Mouse (Mus musculus): ENCODE data around the gene Dolk. TPM values are rescaled to one million over a fixed set of nuclear protein-coding genes. Genes with fewer than 3 reads are reported as not detected.

Gene Dolk
- polyA plus RNA-seq, 1 experiment from 2014 or later: 45.8 TPM

DNA sequence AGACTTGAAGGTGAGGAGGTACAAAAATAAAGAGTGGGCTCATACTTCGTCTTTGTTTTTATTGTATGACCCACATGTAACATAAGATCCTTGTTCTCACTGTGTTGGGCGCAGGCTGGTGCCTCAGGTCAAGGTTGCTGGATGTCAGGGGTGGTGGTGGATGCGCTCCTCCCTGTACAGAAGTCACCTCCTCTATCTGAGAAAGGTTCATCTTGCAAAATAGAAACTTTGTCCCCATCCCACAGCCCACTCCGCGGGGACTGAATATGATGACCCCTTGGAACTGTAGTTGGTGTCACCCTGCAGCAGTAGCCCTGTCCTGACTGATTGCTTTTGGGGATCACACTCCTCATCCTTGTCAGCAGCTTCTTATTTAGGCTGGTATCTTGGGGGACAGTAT is 39.1 kb downstream of the Dolk start:
- no peak for ATAC-seq
- 95% methylated on average over 5 of the region's 5 CpGs for WGBS
- H3K9me3 ChIP-seq (ENCODE audit: control insufficient read depth, low read length): no peaks in the 10 kb centered on the region
- H3K36me3 ChIP-seq (ENCODE audit: control insufficient read depth, insufficient read depth, low read length): peaks cover 6% of the 10 kb centered on the region; the same call in 1 of the 2 replicates
- H3K4me3 ChIP-seq (ENCODE audit: low read length): no peak overlapping the region
- peaks cover 6% of the 10 kb centered on the region; the same call in 1 of the 2 replicates for H3K4me1 ChIP-seq (ENCODE audit: control insufficient read depth, insufficient read depth, low read depth, low read length)
- H3K4me2 ChIP-seq (ENCODE audit: low read length): no peak overlapping the region
- H3K27ac ChIP-seq (ENCODE audit: low read depth, low read length): no peak overlapping the region
- H3K27me3 ChIP-seq (replicated peaks; ENCODE audit: control insufficient read depth, insufficient read depth, low read length): no peaks in the 10 kb centered on the region
- no peak overlapping the region for H3K9ac ChIP-seq (ENCODE audit: low read depth, low read length)

DNA sequence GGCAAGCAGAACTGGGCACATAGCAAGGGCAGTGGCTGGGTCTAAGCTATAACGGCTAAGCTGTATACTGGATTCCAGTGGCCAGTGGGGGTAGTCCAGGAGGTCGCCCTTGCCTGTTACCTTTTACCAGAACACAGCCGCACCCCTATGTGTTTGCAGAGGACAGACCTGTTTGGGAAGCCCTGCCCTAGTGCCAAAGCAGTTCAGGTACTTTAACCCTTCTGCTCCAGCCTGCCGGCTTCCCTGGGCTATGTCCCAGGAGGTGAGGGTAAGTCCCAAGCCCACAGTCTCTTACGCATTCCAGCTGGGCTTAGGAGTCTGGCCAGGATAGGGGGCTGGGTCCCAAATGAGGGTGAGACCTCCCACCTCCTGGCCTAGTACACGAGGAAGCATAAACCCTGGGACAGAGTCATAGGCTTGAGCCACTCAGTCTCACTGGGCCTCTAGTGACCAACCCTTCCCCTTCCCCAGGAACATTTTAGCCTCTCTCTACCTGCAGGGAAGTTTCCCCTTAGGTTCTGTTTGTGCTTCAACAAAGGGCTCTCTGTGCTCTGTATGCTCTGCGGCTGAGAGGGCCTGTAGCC is 41.4 kb downstream of the Dolk start:
- no peaks in the 10 kb centered on the region for H3K27me3 ChIP-seq (replicated peaks; ENCODE audit: control insufficient read depth, insufficient read depth, low read length)
- H3K9me3 ChIP-seq (ENCODE audit: control insufficient read depth, low read length): no peaks in the 10 kb centered on the region
- peaks cover 11% of the 10 kb centered on the region for H3K4me1 ChIP-seq (ENCODE audit: control insufficient read depth, insufficient read depth, low read depth, low read length)
- no peak overlapping the region for H3K4me2 ChIP-seq (ENCODE audit: low read length)
- H3K36me3 ChIP-seq (ENCODE audit: control insufficient read depth, insufficient read depth, low read length): peaks cover 13% of the 10 kb centered on the region
- H3K4me3 ChIP-seq (ENCODE audit: low read length): no peak overlapping the region
- ATAC-seq: no peak; the same call in 1 of the 2 replicates
- H3K9ac ChIP-seq (ENCODE audit: low read depth, low read length): no peak overlapping the region
- 76% methylated on average over 7 of the region's 7 CpGs for WGBS
- no peak overlapping the region for H3K27ac ChIP-seq (ENCODE audit: low read depth, low read length)

- Histone ChIP-seq H3K4me1 (ENCODE audit: control insufficient read depth, insufficient read depth, low read depth, low read length) (peaks cover 23% of the 10 kb centered on the region), H3K36me3 (ENCODE audit: control insufficient read depth, insufficient read depth, low read length) (peaks cover 11% of the 10 kb centered on the region)
- 96% methylated on average over 4 of the region's 4 CpGs for WGBS
Measured at GRCm38 (mm10) chr2:30243391-30243790, 42.7 kb downstream of the Dolk start.

DNA sequence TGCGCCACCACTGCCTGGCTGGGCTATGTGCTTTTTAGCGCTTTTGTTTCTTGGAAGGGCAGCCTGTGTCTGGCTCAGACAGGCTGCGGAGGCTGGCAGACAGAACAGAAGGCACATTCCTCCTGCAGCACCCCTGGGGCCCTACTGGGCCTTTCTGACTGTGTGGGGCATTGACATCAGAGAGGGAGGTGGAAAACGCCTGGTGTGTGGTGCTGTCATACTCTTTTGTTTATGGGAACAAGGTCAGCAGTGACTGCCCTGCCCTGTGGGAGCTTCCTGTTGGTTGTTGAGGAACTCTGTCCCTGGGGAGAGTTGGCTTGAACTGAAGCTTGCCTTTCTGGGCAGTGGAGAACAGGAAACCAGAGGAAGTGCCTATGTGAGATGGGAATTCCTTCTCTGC is 43.6 kb downstream of the Dolk start:
- Histone ChIP-seq H3K36me3 (ENCODE audit: control insufficient read depth, insufficient read depth, low read length) (peaks cover 11% of the 10 kb centered on the region), H3K4me1 (ENCODE audit: control insufficient read depth, insufficient read depth, low read depth, low read length) (peaks cover 23% of the 10 kb centered on the region), H3K27ac (ENCODE audit: low read depth, low read length) (peak overlapping the region; percentile 29; the same call in 1 of the 2 replicates), H3K4me3 (ENCODE audit: low read length) (no peak overlapping the region), H3K9ac (ENCODE audit: low read depth, low read length) (no peak overlapping the region), H3K4me2 (ENCODE audit: low read length) (no peak overlapping the region), H3K27me3 (replicated peaks; ENCODE audit: control insufficient read depth, insufficient read depth, low read length) (no peaks in the 10 kb centered on the region), H3K9me3 (ENCODE audit: control insufficient read depth, low read length) (no peaks in the 10 kb centered on the region)
- ATAC-seq: no peak
- 33% methylated on average over 4 of the region's 4 CpGs for WGBS

More at GRCm38 (mm10) chr2:30243391-30243790, 42.7 kb downstream of the Dolk start:
- Histone ChIP-seq H3K9me3 (ENCODE audit: control insufficient read depth, low read length) (no peaks in the 10 kb centered on the region), H3K4me2 (ENCODE audit: low read length) (no peak overlapping the region), H3K9ac (ENCODE audit: low read depth, low read length) (no peak overlapping the region), H3K27ac (ENCODE audit: low read depth, low read length) (no peak overlapping the region), H3K27me3 (replicated peaks; ENCODE audit: control insufficient read depth, insufficient read depth, low read length) (no peaks in the 10 kb centered on the region), H3K4me3 (ENCODE audit: low read length) (no peak overlapping the region)
- ATAC-seq: no peak

- Histone ChIP-seq H3K9ac (ENCODE audit: low read depth, low read length) (peak within 1 kb of the TSS; percentile 4; the same call in 1 of the 2 replicates), H3K27ac (ENCODE audit: low read depth, low read length) (no peak within 1 kb of the TSS), H3K36me3 (ENCODE audit: control insufficient read depth, insufficient read depth, low read length) (peaks cover 9% of the 10 kb centered on the region), H3K4me2 (ENCODE audit: low read length) (no peak within 1 kb of the TSS; the same call in 1 of the 2 replicates), H3K4me3 (ENCODE audit: low read length) (no peak within 1 kb of the TSS), H3K4me1 (ENCODE audit: control insufficient read depth, insufficient read depth, low read depth, low read length) (peaks cover 29% of the 10 kb centered on the region), H3K9me3 (ENCODE audit: control insufficient read depth, low read length) (no peaks in the 10 kb centered on the region), H3K27me3 (replicated peaks; ENCODE audit: control insufficient read depth, insufficient read depth, low read length) (no peaks in the 10 kb centered on the region)
- WGBS: 85% methylated on average over 2 of the region's 2 CpGs
- ATAC-seq: no peak
Measured at GRCm38 (mm10) chr2:30240267-30240666, 45.9 kb downstream of the Dolk start, which contains the start of gene Gm28035. TSS of gene Gm28035 (plus strand) at chr2:30240567.

GRCm38 (mm10) chr2:30239777-30240176 is 46.4 kb downstream of the Dolk start:
- no peaks in the 10 kb centered on the region for H3K27me3 ChIP-seq (replicated peaks; ENCODE audit: control insufficient read depth, insufficient read depth, low read length)
- ATAC-seq: no peak
- peaks cover 9% of the 10 kb centered on the region for H3K36me3 ChIP-seq (ENCODE audit: control insufficient read depth, insufficient read depth, low read length)
- WGBS: 80% methylated on average over 4 of the region's 4 CpGs
- H3K9me3 ChIP-seq (ENCODE audit: control insufficient read depth, low read length): no peaks in the 10 kb centered on the region
- H3K4me1 ChIP-seq (ENCODE audit: control insufficient read depth, insufficient read depth, low read depth, low read length): peaks cover 29% of the 10 kb centered on the region
- H3K9ac ChIP-seq (ENCODE audit: low read depth, low read length): peak overlapping the region; percentile 4; the same call in 1 of the 2 replicates
- no peak overlapping the region for H3K4me2 ChIP-seq (ENCODE audit: low read length)
- H3K27ac ChIP-seq (ENCODE audit: low read depth, low read length): no peak overlapping the region
- H3K4me3 ChIP-seq (ENCODE audit: low read length): no peak overlapping the region

- Histone ChIP-seq H3K4me3 (ENCODE audit: low read length) (peak overlapping the region; percentile 89), H3K27me3 (replicated peaks; ENCODE audit: control insufficient read depth, insufficient read depth, low read length) (no peaks in the 10 kb centered on the region), H3K27ac (ENCODE audit: low read depth, low read length) (no peak overlapping the region), H3K4me1 (ENCODE audit: control insufficient read depth, insufficient read depth, low read depth, low read length) (peaks cover 29% of the 10 kb centered on the region), H3K9ac (ENCODE audit: low read depth, low read length) (peak overlapping the region; percentile 95), H3K9me3 (ENCODE audit: control insufficient read depth, low read length) (no peaks in the 10 kb centered on the region), H3K4me2 (ENCODE audit: low read length) (peak overlapping the region; percentile 88), H3K36me3 (ENCODE audit: control insufficient read depth, insufficient read depth, low read length) (peaks cover 9% of the 10 kb centered on the region)
- no peak for ATAC-seq
- 79% methylated on average over 3 of the region's 3 CpGs for WGBS
Measured at GRCm38 (mm10) chr2:30238906-30239465, 47.1 kb downstream of the Dolk start.

DNA sequence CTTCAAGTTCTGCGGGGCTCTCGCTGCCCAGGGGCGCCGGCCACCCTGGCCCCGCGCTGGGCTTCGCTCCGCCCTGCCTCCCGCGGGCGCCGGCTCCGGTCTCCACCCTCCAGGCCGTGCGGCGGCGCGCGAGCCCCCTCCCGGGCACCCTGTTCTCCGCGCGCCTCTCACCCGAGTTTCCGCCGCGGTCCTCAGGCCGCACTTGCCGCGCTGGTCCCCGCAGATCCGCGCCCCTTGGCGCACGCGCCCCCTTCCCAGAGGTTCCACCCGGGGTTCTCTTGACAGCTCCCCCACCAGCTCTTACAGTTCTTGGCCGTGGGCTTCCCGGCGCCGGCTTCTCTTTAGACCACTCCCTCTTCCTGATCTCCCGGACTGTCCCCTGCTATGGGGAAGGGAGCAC is 48.3 kb downstream of the Dolk start:
- H3K9me3 ChIP-seq (ENCODE audit: control insufficient read depth, low read length): no peaks in the 10 kb centered on the region
- peaks cover 7% of the 10 kb centered on the region for H3K36me3 ChIP-seq (ENCODE audit: control insufficient read depth, insufficient read depth, low read length)
- H3K4me2 ChIP-seq (ENCODE audit: low read length): peak overlapping the region; percentile 88
- peaks cover 29% of the 10 kb centered on the region for H3K4me1 ChIP-seq (ENCODE audit: control insufficient read depth, insufficient read depth, low read depth, low read length)
- peak overlapping the region; percentile 88 for H3K27ac ChIP-seq (ENCODE audit: low read depth, low read length)
- H3K9ac ChIP-seq (ENCODE audit: low read depth, low read length): peak overlapping the region; percentile 95
- WGBS: under 1% methylated on average over 16 of the region's 42 CpGs
- ATAC-seq: peak; percentile 91
- no peaks in the 10 kb centered on the region for H3K27me3 ChIP-seq (replicated peaks; ENCODE audit: control insufficient read depth, insufficient read depth, low read length)
- peak overlapping the region; percentile 89 for H3K4me3 ChIP-seq (ENCODE audit: low read length)

GRCm38 (mm10) chr2:30237199-30237880 is 48.8 kb downstream of the Dolk start, which contains the start of gene Lrrc8a:
TSS of gene Lrrc8a (plus strand) at chr2:30237715.
- Histone ChIP-seq H3K9me3 (ENCODE audit: control insufficient read depth, low read length) (no peaks in the 10 kb centered on the region), H3K27ac (ENCODE audit: low read depth, low read length) (peak within 1 kb of the TSS; percentile 88), H3K36me3 (ENCODE audit: control insufficient read depth, insufficient read depth, low read length) (peaks cover 7% of the 10 kb centered on the region), H3K4me2 (ENCODE audit: low read length) (peak within 1 kb of the TSS; percentile 88), H3K9ac (ENCODE audit: low read depth, low read length) (peak within 1 kb of the TSS; percentile 95), H3K27me3 (replicated peaks; ENCODE audit: control insufficient read depth, insufficient read depth, low read length) (no peaks in the 10 kb centered on the region), H3K4me3 (ENCODE audit: low read length) (peak within 1 kb of the TSS; percentile 89), H3K4me1 (ENCODE audit: control insufficient read depth, insufficient read depth, low read depth, low read length) (peaks cover 23% of the 10 kb centered on the region)
- peak; percentile 98 for ATAC-seq
- under 1% methylated on average over 53 of the region's 67 CpGs for WGBS

Measured in hindbrain, embryonic 16.5 days (tissue).